Comparison of ENCODE assay signal across 17 mouse cellular contexts in genomic region chr7:122623753-122624152, GRCm38 (mm10). TPM values are rescaled to one million over a fixed set of nuclear protein-coding genes. Genes with fewer than 3 reads are reported as not detected.
"Had no signal": no experiment of that assay in that cellular context is flagged by ENCODE, and none has a peak within 500 bp of the region (broad histone marks: within the 10 kb centered on the region; RNA-seq: fewer than 3 reads in every experiment).

No protein-coding gene starts in this region.

- H3K9me3 ChIP-seq: limb, embryonic 15.5 days; liver, embryonic 15.5 days; midbrain, embryonic 10.5 days; neural tube, embryonic 13.5 days had no signal

- DNase-seq: kidney, adult 8-10 months; kidney, postnatal 36 days; lung, embryonic 14.5 days; lung, postnatal 10 days; lung, postnatal 4 days; midbrain, embryonic 14.5 days; right cerebral cortex, postnatal 14 days; thymus, adult 2 months; thymus, postnatal 36 days had no signal

- H3K9ac ChIP-seq: limb, embryonic 15.5 days; liver, embryonic 15.5 days; lung, embryonic 14.5 days; neural tube, embryonic 13.5 days had no signal

- H3K27ac ChIP-seq: kidney, postnatal 0 days; limb, embryonic 15.5 days; liver, embryonic 15.5 days; neural tube, embryonic 13.5 days had no signal

- H3K4me2 ChIP-seq: limb, embryonic 15.5 days; liver, embryonic 15.5 days; lung, embryonic 14.5 days; neural tube, embryonic 13.5 days had no signal

- H3K27me3 ChIP-seq: limb, embryonic 15.5 days; liver, embryonic 15.5 days; neural tube, embryonic 13.5 days had no signal

- H3K4me3 ChIP-seq: limb, embryonic 15.5 days; liver, embryonic 15.5 days; midbrain, embryonic 10.5 days; neural tube, embryonic 13.5 days had no signal

- H3K4me1 ChIP-seq: limb, embryonic 15.5 days; liver, embryonic 15.5 days had no signal

- ATAC-seq: intestine, embryonic 16.5 days had no signal

- H3K36me3 ChIP-seq: limb, embryonic 15.5 days; liver, embryonic 15.5 days; midbrain, embryonic 10.5 days; neural tube, embryonic 13.5 days had no signal

RNA-seq across cellular contexts. Expression of gene Cacng3, which starts 46.5 kb away (rescaled TPM):
- total RNA-seq: megakaryocyte, adult 5-6 weeks had no signal
- polyA plus RNA-seq: kidney, postnatal 0 days; limb, embryonic 11.5 days; thymus, adult 2 months had no signal
